Mouse (Mus musculus) erythroblast, embryonic 14.5 days (primary cell): Measurements from ENCODE around the gene Gcc2.

Source experiments
- GATA1 ChIP-seq: IDR thresholded peaks from 2 replicates; pipeline ENCODE4 v1.6.1; 2012; ENCODE audit warnings: low read length, inconsistent platforms, mixed read lengths
- TAL1 ChIP-seq: IDR thresholded peaks from 3 replicates; pipeline ENCODE4 v1.6.1; 2012; ENCODE audit warnings: low read length, inconsistent platforms, mixed read lengths

- TF ChIP-seq TAL1 (no peak), GATA1 (no peak)
These were observed 95.3 kb downstream of the Gcc2 start for GRCm38 (mm10) chr10:58350600-58350999.
